Mouse (Mus musculus): ENCODE measurements around the gene Unc13a.

GRCm38 (mm10) chr8:71628396-71629095, 43.0 kb downstream of the Unc13a start:
- TF ChIP-seq CTCF (IDR thresholded peaks at IDR 0.05; ENCODE audit: control insufficient read depth, insufficient read depth, insufficient read length), result no peak
- no peak for TF ChIP-seq FOSL1 (IDR thresholded peaks at IDR 0.05; ENCODE audit: insufficient read depth, low read length, poor library complexity, severe bottlenecking)
- TF ChIP-seq USF1 (IDR thresholded peaks at IDR 0.05; ENCODE audit: low read depth), result no peak
- TF ChIP-seq MYOD1 (IDR thresholded peaks at IDR 0.05; ENCODE audit: control insufficient read depth, insufficient read length, low read depth), result no peak
- TF ChIP-seq MYOG (IDR thresholded peaks at IDR 0.05; ENCODE audit: control insufficient read depth, extremely low read depth, insufficient read length), result no peak
